Mouse (Mus musculus) megakaryocyte progenitor cell, adult 5-6 weeks (primary cell): ENCODE data around the gene Rcn1. TPM values are rescaled to one million over a fixed set of nuclear protein-coding genes. Genes with fewer than 3 reads are reported as not detected.
A peak's percentile ranks its signal among the peaks of the same experiment; 100 is the strongest.

Experiments used
- ATAC-seq: replicated peaks from 2 replicates; pipeline ENCODE4 v1.8.0; 2016; ENCODE audit warnings: mild to moderate bottlenecking, moderate TSS enrichment, inconsistent platforms; ENCODE audit not compliant: poor library complexity
- total RNA-seq, 2 experiments: library from RNA; stranded (forward) in 1 of 2; stranded (reverse) in 1 of 2; fragments of 157-497, 149-512 nt in 1 of 2; fragments of 200-1000 nt in 1 of 2; gene quantifications; 2 replicates each; pipeline versions ENCODE4 v1.2.3 to v1.2.4; 2015 to 2017

Gene Rcn1
- total RNA-seq, 2 experiments from 2014 or later: 22.9 to 41.0 TPM

DNA sequence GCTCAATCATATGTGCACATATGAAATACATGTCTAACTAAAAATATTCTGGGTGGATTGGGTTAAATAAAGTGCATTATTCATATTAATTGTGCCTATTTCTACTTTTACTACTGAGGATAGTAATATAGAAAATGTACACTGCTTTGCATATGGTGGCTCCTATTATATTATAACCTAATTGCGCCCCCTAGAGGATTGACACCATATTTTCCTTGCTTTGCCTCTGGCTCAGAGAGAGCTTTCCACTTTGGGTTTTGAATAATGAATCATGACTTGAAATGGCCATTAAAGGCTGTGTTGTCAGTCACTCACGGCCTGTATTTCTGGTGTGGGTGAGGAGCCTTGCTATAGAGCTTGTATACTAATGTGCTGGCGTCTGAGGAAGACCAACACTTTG, 59.1 kb downstream of the Rcn1 start:
- peak; percentile 71 for ATAC-seq

- no peak for ATAC-seq
Measured at GRCm38 (mm10) chr2:105337171-105337875, 61.8 kb downstream of the Rcn1 start.

- no peak for ATAC-seq
Measured at GRCm38 (mm10) chr2:105336314-105337027, 62.6 kb downstream of the Rcn1 start.

Other genes with a start within 250 kb of the Rcn1 start
- 7.3 and 9.2 TPM in 2 replicates for gene Them7, start 175.0 kb downstream of the Rcn1 start, total RNA-seq (2015)
- 1.9 and 2.1 TPM in 2 replicates for gene Them7, start 175.0 kb downstream of the Rcn1 start, total RNA-seq (2017)